Mouse (Mus musculus): Measurements from ENCODE around the gene A630023A22Rik. TPM values are rescaled to one million over a fixed set of nuclear protein-coding genes. Genes with fewer than 3 reads are reported as not detected.

Gene A630023A22Rik
- polyA plus RNA-seq, 3 experiments from 2014 or later, result not detected

GRCm38 (mm10) chr14:34086806-34087205 is 15.7 kb downstream of the A630023A22Rik start:
- no peak for ATAC-seq

- ATAC-seq, result no peak
Measured at GRCm38 (mm10) chr14:34085731-34086130, 16.8 kb downstream of the A630023A22Rik start, which contains the start of gene Anxa8. Gene Anxa8, plus strand, starts transcription at chr14:34085981.

GRCm38 (mm10) chr14:34080321-34080997 is 22.1 kb downstream of the A630023A22Rik start:
- no peak for ATAC-seq

GRCm38 (mm10) chr14:34078293-34078692 is 24.3 kb downstream of the A630023A22Rik start:
- ATAC-seq, result no peak

GRCm38 (mm10) chr14:34077222-34077621 is 25.3 kb downstream of the A630023A22Rik start:
- ATAC-seq, result no peak

GRCm38 (mm10) chr14:34075346-34075745 is 27.2 kb downstream of the A630023A22Rik start:
- ATAC-seq, result no peak

- no peak for ATAC-seq
Measured at GRCm38 (mm10) chr14:34071665-34072064, 30.9 kb downstream of the A630023A22Rik start.

- ATAC-seq, result no peak
Measured at GRCm38 (mm10) chr14:34052516-34052915, 50.0 kb downstream of the A630023A22Rik start, which contains the start of gene Antxrl. Gene Antxrl, plus strand, starts transcription at chr14:34052707.

GRCm38 (mm10) chr14:34050101-34050779 is 52.3 kb downstream of the A630023A22Rik start:
- ATAC-seq, result no peak

GRCm38 (mm10) chr14:34043341-34043740 is 59.2 kb downstream of the A630023A22Rik start:
- no peak for ATAC-seq

GRCm38 (mm10) chr14:34041241-34041640 is 61.3 kb downstream of the A630023A22Rik start:
- ATAC-seq, result no peak

GRCm38 (mm10) chr14:34033841-34034610 is 68.5 kb downstream of the A630023A22Rik start:
- ATAC-seq, result no peak

- no peak for ATAC-seq
Measured at GRCm38 (mm10) chr14:34026710-34027109, 75.8 kb downstream of the A630023A22Rik start.

- no peak for ATAC-seq
Measured at GRCm38 (mm10) chr14:34016938-34017337, 85.6 kb downstream of the A630023A22Rik start.

GRCm38 (mm10) chr14:34016381-34016780 is 86.2 kb downstream of the A630023A22Rik start, which contains the start of gene Gm5460:
Gene Gm5460, plus strand, starts transcription at chr14:34016758.
- no peak for ATAC-seq

- no peak for ATAC-seq
Measured at GRCm38 (mm10) chr14:34015063-34015462, 87.5 kb downstream of the A630023A22Rik start, which contains the start of gene Gm30083. Gene Gm30083, minus strand, starts transcription at chr14:34015182.

GRCm38 (mm10) chr14:34002358-34002757 is 100.2 kb downstream of the A630023A22Rik start:
- ATAC-seq, result no peak

GRCm38 (mm10) chr14:34001445-34001844 is 101.1 kb downstream of the A630023A22Rik start:
- no peak for ATAC-seq

Other genes with a start within 250 kb of the A630023A22Rik start
- not detected for gene Gdf10, start 179.2 kb downstream of the A630023A22Rik start, polyA plus RNA-seq (2017; shearing (Covaris generic))
- not detected for gene Gdf2, start 161.7 kb downstream of the A630023A22Rik start, polyA plus RNA-seq (2017; shearing (Covaris generic))
- not detected for gene Rbp3, start 148.8 kb downstream of the A630023A22Rik start, polyA plus RNA-seq (2017; shearing (Covaris generic))
- gene Zfp488, start 124.0 kb downstream of the A630023A22Rik start, polyA plus RNA-seq (2017; shearing (Covaris generic)), result not detected
- gene Gm30083, start 87.6 kb downstream of the A630023A22Rik start, polyA plus RNA-seq (2017; shearing (Covaris generic)), result not detected
- gene Gm5460, start 86.0 kb downstream of the A630023A22Rik start, polyA plus RNA-seq (2017; shearing (Covaris generic)), result not detected
- not detected for gene Antxrl, start 50.0 kb downstream of the A630023A22Rik start, polyA plus RNA-seq (2017; shearing (Covaris generic))
- gene Anxa8, start 16.8 kb downstream of the A630023A22Rik start, polyA plus RNA-seq (2017; shearing (Covaris generic)), result not detected
- not detected for gene Npy4r, start 49.7 kb upstream of the A630023A22Rik start, polyA plus RNA-seq (2017; shearing (Covaris generic))
- gene Gprin2, start 98.9 kb upstream of the A630023A22Rik start, polyA plus RNA-seq (2017; shearing (Covaris generic)), result under 1 TPM in 1 of 3 experiments, not detected in 2; 0.12 TPM
- under 1 TPM in 1 of 3 experiments, not detected in 2; 0.31 TPM for gene Syt15, start 116.8 kb upstream of the A630023A22Rik start, polyA plus RNA-seq (2017; shearing (Covaris generic))
- 10 to 100 TPM in 1 of 3 experiments, 1 to 10 TPM in 2; 6.5 to 11.2 (median 9.5) TPM for gene Shld2, start 207.7 kb upstream of the A630023A22Rik start, polyA plus RNA-seq (2017; shearing (Covaris generic))
- gene Glud1, start 208.0 kb upstream of the A630023A22Rik start, polyA plus RNA-seq (2017; shearing (Covaris generic)), result 10 to 100 TPM; 31.7 to 40.9 (median 36.1) TPM